Mouse (Mus musculus) hindbrain, embryonic 13.5 days (tissue): ENCODE results near the gene Dhx8. TPM values are rescaled to one million over a fixed set of nuclear protein-coding genes. Genes with fewer than 3 reads are reported as not detected.
A peak's percentile ranks its signal among the peaks of the same experiment; 100 is the strongest.

ENCODE experiments used
- ATAC-seq: fragments of 200-750 bp; cut with Nextera tagmentation; 2 replicates; pipeline ENCODE4 v1.8.0; 2017; ENCODE audit warnings: moderate TSS enrichment; ENCODE audit not compliant: low FRiP score
- H3K27ac ChIP-seq: fragments of 300-500 bp; sonication (generic); 2 replicates; pipeline ENCODE4 v1.5.1; 2015; ENCODE audit warnings: inconsistent platforms, mild to moderate bottlenecking, moderate library complexity
- H3K27me3 ChIP-seq: fragments of 300-500 bp; sonication (generic); 2 replicates; pipeline ENCODE4 v1.6.1; 2015; ENCODE audit warnings: mild to moderate bottlenecking, inconsistent platforms
- H3K36me3 ChIP-seq: fragments of 300-500 bp; sonication (generic); 2 replicates; pipeline ENCODE4 v1.6.1; 2015; ENCODE audit warnings: mild to moderate bottlenecking, inconsistent platforms
- H3K4me1 ChIP-seq: fragments of 300-500 bp; sonication (generic); replicated peaks from 2 replicates; pipeline ENCODE4 v1.6.1; 2015; ENCODE audit warnings: inconsistent platforms
- H3K4me2 ChIP-seq: fragments of 300-500 bp; sonication (generic); 2 replicates; pipeline ENCODE4 v1.6.1; 2015; ENCODE audit warnings: inconsistent platforms, mild to moderate bottlenecking, moderate library complexity
- H3K4me3 ChIP-seq: fragments of 300-500 bp; sonication (generic); 2 replicates; pipeline ENCODE4 v1.5.1; 2015; ENCODE audit warnings: mild to moderate bottlenecking, inconsistent platforms
- H3K9ac ChIP-seq: fragments of 300-500 bp; sonication (generic); 2 replicates; pipeline ENCODE4 v1.6.1; 2015; ENCODE audit warnings: mild to moderate bottlenecking, inconsistent platforms
- H3K9me3 ChIP-seq: fragments of 300-500 bp; sonication (generic); 2 replicates; pipeline ENCODE4 v1.6.1; 2016; ENCODE audit warnings: inconsistent platforms
- WGBS: fragments of 180-500 bp; shearing (Covaris S2); methylation state at CpG from one replicate; pipeline ENCODE4 v1.1.7; 2015; 5-methylcytosine and 5-hydroxymethylcytosine counted together
- polyA plus RNA-seq: library from polyadenylated mRNA; unstranded; fragments of >200 nt; fragmentation: Nextera tagmentation; extraction: Ambion mirVana; gene quantifications from 2 replicates; pipeline ENCODE4 v1.2.1, GENCODE M21; 2015

Dhx8 gene
- polyA plus RNA-seq, 1 experiment from 2014 or later, result 35.1 TPM

DNA sequence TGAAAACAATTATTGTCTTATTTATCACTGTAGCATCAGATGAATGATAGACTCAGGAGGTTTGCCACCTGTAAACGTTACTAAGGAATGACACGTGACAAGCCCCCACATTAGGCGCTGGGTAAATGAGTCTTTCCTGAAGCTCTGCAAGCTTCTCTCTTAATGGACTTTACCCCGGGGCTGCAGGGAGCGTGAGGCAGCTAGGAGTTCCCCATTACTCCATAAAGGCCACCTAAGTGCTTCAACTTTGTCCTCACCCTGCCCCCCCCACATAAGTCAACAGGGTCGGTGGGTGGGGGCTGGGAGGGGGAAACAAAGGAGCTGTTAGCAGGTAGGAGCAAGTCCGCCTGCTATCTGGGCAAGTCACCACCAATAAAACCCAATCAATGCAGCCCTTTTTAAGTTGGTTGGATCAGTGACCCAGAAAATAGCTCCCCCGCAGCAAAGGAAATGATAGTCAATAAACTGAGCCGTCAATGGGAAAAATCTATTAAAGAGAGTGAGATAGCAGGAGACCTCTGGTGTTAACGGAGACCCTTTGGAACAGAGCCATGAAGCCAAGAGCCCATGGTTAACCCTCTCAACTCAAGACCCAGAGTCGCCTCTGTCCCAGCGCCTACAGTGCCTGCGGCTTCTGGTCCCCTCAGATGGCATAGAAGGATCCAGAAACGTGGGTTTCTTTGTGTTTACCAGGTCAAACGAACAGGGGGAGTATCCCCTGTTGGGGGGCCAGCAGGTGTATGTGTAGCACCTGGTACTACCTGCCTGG, 76.5 kb downstream of the Dhx8 start:
- H3K4me2 ChIP-seq, result no peak overlapping the region
- ATAC-seq, result no peak
- H3K9me3 ChIP-seq, result no peaks in the 10 kb centered on the region
- no peak overlapping the region for H3K9ac ChIP-seq
- H3K36me3 ChIP-seq, result no peaks in the 10 kb centered on the region
- WGBS, result 40% methylated on average over 15 of the region's 15 CpGs
- peaks cover 1% of the 10 kb centered on the region for H3K4me1 ChIP-seq
- H3K27me3 ChIP-seq, result peaks cover 53% of the 10 kb centered on the region
- no peak overlapping the region for H3K4me3 ChIP-seq
- no peak overlapping the region for H3K27ac ChIP-seq

DNA sequence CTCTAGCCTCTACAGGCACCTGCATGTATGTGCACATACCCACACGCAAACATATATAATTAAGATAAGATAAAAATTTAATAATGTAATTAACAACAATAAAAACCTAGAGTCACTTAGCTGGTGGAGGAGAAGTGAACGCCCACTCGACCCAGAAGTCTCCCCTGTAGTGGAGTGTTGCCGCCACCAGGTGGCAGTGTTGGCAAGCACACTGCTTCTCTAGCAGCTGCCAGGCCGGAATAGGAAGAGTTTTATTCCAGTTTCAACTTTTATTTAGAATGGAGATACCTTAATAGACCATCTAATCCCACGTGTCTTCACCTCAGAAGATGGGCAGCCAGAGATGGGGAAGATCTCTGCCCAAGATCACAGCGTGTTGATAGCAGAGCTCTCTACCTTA, 80.5 kb downstream of the Dhx8 start:
- Histone ChIP-seq H3K4me2 (no peak overlapping the region), H3K4me3 (no peak overlapping the region), H3K27me3 (peaks cover 31% of the 10 kb centered on the region), H3K4me1 (peaks cover 21% of the 10 kb centered on the region), H3K9me3 (no peaks in the 10 kb centered on the region), H3K9ac (no peak overlapping the region), H3K27ac (no peak overlapping the region), H3K36me3 (no peaks in the 10 kb centered on the region)
- 5% methylated on average over 7 of the region's 7 CpGs for WGBS
- ATAC-seq, result no peak

DNA sequence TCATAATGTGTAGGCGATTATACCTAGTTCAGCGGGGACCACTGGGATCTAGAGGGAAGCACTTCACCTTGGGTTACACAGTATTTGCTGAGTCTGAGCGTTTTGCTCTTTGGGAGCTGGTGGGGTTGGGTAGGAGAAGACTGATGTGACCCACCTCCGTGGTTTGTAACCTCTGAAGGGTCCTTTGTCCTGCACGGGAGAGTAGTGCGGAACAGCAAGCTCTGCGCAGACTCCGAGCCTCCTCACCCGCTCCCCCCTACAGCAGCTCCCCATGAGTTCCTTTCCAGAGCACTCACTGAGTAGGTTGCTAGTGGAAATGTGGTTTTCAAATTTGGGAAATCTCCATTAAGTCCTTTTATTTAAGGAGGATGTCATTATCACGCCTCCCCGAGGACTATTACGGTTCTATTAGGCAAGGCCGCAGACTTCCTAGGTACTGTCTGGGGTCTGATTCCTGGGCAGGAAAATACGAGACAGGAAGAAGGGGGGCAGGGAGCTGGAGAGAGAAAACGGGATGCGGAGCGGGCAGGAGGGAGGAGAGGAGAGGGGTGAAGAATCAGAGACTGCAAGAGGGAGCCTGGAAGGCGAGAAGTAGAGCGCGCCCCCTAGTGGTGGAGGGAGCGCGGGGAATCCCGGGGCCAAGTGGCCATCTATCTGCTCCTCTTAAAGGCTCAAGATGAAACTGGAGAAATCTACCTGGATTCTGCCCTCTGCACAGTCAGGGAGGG, 81.8 kb downstream of the Dhx8 start:
- peak; percentile 57; the same call in 1 of the 2 replicates for ATAC-seq
- H3K4me3 ChIP-seq, result peak overlapping the region; percentile 24
- no peaks in the 10 kb centered on the region for H3K9me3 ChIP-seq
- peaks cover 21% of the 10 kb centered on the region for H3K4me1 ChIP-seq
- H3K36me3 ChIP-seq, result no peaks in the 10 kb centered on the region
- peak overlapping the region; percentile 35; the same call in 1 of the 2 replicates for H3K9ac ChIP-seq
- WGBS, result 9% methylated on average over 23 of the region's 23 CpGs
- H3K27me3 ChIP-seq, result peaks cover 21% of the 10 kb centered on the region
- peak overlapping the region; percentile 45 for H3K4me2 ChIP-seq
- H3K27ac ChIP-seq, result no peak overlapping the region

DNA sequence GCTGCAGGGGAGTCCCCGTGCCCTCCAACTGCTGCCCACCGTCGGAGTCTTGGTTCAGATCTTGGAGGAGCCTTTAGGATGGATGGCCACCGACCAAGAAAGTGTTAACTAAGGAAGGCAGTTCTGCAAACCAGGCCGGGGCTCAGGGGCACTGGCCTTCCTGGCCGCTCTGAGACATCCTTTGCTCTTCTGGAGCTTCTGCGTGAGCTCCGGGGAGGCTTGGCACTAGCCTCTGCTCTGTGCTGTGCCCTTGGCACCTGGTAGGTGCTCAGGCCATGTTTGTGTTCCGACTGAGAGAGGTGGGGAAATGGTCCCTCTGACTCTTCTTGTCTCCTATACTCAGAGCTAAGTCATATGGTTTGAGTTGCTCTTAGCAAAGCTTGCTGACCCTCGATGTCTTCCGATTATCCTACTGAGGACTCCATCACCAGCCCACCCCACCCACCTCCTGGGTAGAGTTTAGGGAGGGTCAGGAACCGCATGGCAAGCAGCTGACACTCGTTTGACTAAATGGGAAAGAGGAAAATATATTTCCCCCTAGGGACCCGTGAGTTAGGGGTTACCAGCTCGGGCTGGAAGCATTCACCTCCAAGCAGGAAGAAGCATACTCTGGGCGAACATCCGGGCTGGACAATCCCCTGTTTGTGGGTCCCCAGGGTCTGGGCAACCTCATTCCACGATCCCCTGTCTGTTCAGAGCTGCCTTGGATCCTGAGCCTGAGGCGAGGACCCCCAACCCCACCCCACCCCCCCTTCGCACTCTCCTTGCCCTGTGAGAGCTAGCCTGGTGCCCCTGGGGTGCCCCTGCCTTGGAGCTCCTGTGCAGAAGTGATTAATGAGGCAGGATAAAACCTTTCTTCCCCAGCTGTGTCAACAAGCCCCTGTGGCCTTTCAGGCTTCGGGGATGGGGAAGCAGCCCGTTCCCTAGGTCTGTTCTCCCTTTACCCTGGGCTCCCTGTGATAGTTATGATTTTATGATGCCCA, 82.7 kb downstream of the Dhx8 start:
- Histone ChIP-seq H3K27ac (no peak overlapping the region), H3K9me3 (no peaks in the 10 kb centered on the region), H3K36me3 (no peaks in the 10 kb centered on the region), H3K9ac (no peak overlapping the region), H3K4me2 (peak overlapping the region; percentile 45), H3K4me3 (no peak overlapping the region), H3K27me3 (peaks cover 13% of the 10 kb centered on the region), H3K4me1 (peaks cover 21% of the 10 kb centered on the region)
- WGBS, result 12% methylated on average over 22 of the region's 22 CpGs
- ATAC-seq, result no peak

Other genes starting within 250 kb of the Dhx8 start
- 2.9 TPM in 2 replicates for gene Brca1, start 181.0 kb upstream of the Dhx8 start, polyA plus RNA-seq
- 98.7 and 104 TPM in 2 replicates for gene Nbr1, start 180.8 kb upstream of the Dhx8 start, polyA plus RNA-seq
- gene Tmem106a, start 150.7 kb upstream of the Dhx8 start, polyA plus RNA-seq, result 3.4 and 4.1 TPM in 2 replicates
- gene Gm11634, start 133.7 kb upstream of the Dhx8 start, polyA plus RNA-seq, result not detected in 2 replicates
- 15.5 and 18.9 TPM in 2 replicates for gene Rdm1, start 105.7 kb upstream of the Dhx8 start, polyA plus RNA-seq
- gene Arl4d, start 67.4 kb upstream of the Dhx8 start, polyA plus RNA-seq, result 8.0 and 10.7 TPM in 2 replicates
- gene Etv4, start 52.5 kb downstream of the Dhx8 start, polyA plus RNA-seq, result 4.5 and 6.4 TPM in 2 replicates
- gene Meox1, start 161.5 kb downstream of the Dhx8 start, polyA plus RNA-seq, result 0.43 and 0.56 TPM in 2 replicates
- 0.42 TPM in 1 of 2 replicates, not detected in the other for gene Sost, start 234.1 kb downstream of the Dhx8 start, polyA plus RNA-seq